8 mouse cellular contexts compared by ENCODE assay signal in genomic region chrX:8205551-8205950, GRCm38 (mm10). TPM values are rescaled to one million over a fixed set of nuclear protein-coding genes. Genes with fewer than 3 reads are reported as not detected.
DNase-seq lines count a peak whose midpoint lies in the region; ATAC-seq and TF ChIP-seq lines count a peak whose summit lies in the region.

No protein-coding gene starts in this region.

- WGBS in limb, embryonic 12.5 days, result 39% methylated on average over 7 of the region's 7 CpGs
- 40% methylated on average over 7 of the region's 7 CpGs for WGBS in stomach, postnatal 0 days

- intact Hi-C loops in gastrocnemius, adult 2 months (cut with DNase I), result no loop called here

- H3K4me1 ChIP-seq in testis, adult 2 months (ENCODE audit: control insufficient read depth, insufficient read depth, low read length), result peaks cover 6% of the 10 kb centered on the region; the same call in 1 of the 2 replicates
- no peaks in the 10 kb centered on the region for H3K4me1 ChIP-seq in limb, embryonic 12.5 days (replicated peaks)
- H3K4me1 ChIP-seq in stomach, postnatal 0 days (replicated peaks; ENCODE audit: control insufficient read depth, insufficient read depth), result no peaks in the 10 kb centered on the region

- no peaks in the 10 kb centered on the region for H3K36me3 ChIP-seq in testis, adult 2 months (ENCODE audit: control insufficient read depth, insufficient read depth, low read length)
- no peaks in the 10 kb centered on the region for H3K36me3 ChIP-seq in limb, embryonic 12.5 days
- no peaks in the 10 kb centered on the region for H3K36me3 ChIP-seq in stomach, postnatal 0 days (ENCODE audit: control insufficient read depth, insufficient read depth, low read length)

- no peak overlapping the region for H3K27ac ChIP-seq in gastrocnemius, adult 2 months
- H3K27ac ChIP-seq in testis, adult 2 months (ENCODE audit: control insufficient read depth, insufficient read depth, low read depth, low read length), result no peak overlapping the region
- no peak overlapping the region for H3K27ac ChIP-seq in limb, embryonic 12.5 days
- no peak overlapping the region for H3K27ac ChIP-seq in stomach, postnatal 0 days (replicated peaks)

- peak overlapping the region; percentile 27; the same call in 1 of the 2 replicates for H3K9ac ChIP-seq in limb, embryonic 12.5 days (replicated peaks)
- no peak overlapping the region for H3K9ac ChIP-seq in stomach, postnatal 0 days (ENCODE audit: low read length)

- no peak for TF ChIP-seq CTCF in gastrocnemius, adult 2 months (IDR thresholded peaks at IDR 0.05)
- no peak for TF ChIP-seq CTCF in testis, adult 2 months (IDR thresholded peaks at IDR 0.05; ENCODE audit: control insufficient read depth, insufficient read depth, insufficient replicate concordance, low read depth, low read length)
- no peak for TF ChIP-seq CTCF in stomach, postnatal 0 days (IDR thresholded peaks at IDR 0.05; ENCODE audit: low read depth)

- H3K4me2 ChIP-seq in limb, embryonic 12.5 days, result peak overlapping the region; percentile 56
- H3K4me2 ChIP-seq in stomach, postnatal 0 days (replicated peaks; ENCODE audit: low read depth), result peak overlapping the region; percentile 65

- TF ChIP-seq POLR2A in testis, adult 2 months (IDR thresholded peaks at IDR 0.05; ENCODE audit: control insufficient read depth, low read depth, low read length), result no peak

- no peaks in the 10 kb centered on the region for H3K9me3 ChIP-seq in limb, embryonic 12.5 days
- no peaks in the 10 kb centered on the region for H3K9me3 ChIP-seq in stomach, postnatal 0 days (ENCODE audit: control insufficient read depth, low read length)

- H3K4me3 ChIP-seq in gastrocnemius, adult 2 months, result peak overlapping the region; percentile 84
- H3K4me3 ChIP-seq in testis, adult 2 months (ENCODE audit: control insufficient read depth, low read depth, low read length), result peak overlapping the region; percentile 30
- peak overlapping the region; percentile 52 for H3K4me3 ChIP-seq in limb, embryonic 12.5 days (replicated peaks)
- peak overlapping the region; percentile 50 for H3K4me3 ChIP-seq in stomach, postnatal 0 days (ENCODE audit: low read depth, low read length)

- no peak for ATAC-seq in limb, embryonic 12.5 days (ENCODE audit: insufficient number of reproducible peaks, insufficient read depth, low FRiP score, low TSS enrichment, low read depth)
- no peak for ATAC-seq in stomach, postnatal 0 days (ENCODE audit: low FRiP score, low TSS enrichment)

- no peak for DNase-seq in gastrocnemius, adult 2 months
- DNase-seq in gastrocnemius, postnatal 4 days (ENCODE audit: low spot score in 2 of 2), result no peak
- no peak for DNase-seq in testis, postnatal 10 days (ENCODE audit: low spot score)
- no peak for DNase-seq in stomach, postnatal 0 days (ENCODE audit: low spot score)
- no peak for DNase-seq in adrenal gland, adult 18-20 months (ENCODE audit: low spot score in 2 of 2)
- no peak for DNase-seq in lung, postnatal 10 days

- H3K27me3 ChIP-seq in testis, adult 2 months (ENCODE audit: control insufficient read depth, insufficient read depth, low read length), result no peaks in the 10 kb centered on the region
- H3K27me3 ChIP-seq in limb, embryonic 12.5 days, result no peaks in the 10 kb centered on the region
- no peaks in the 10 kb centered on the region for H3K27me3 ChIP-seq in stomach, postnatal 0 days (ENCODE audit: control insufficient read depth, insufficient read depth, low read length)

- no peak for TF ChIP-seq EP300 in stomach, postnatal 0 days (optimal IDR thresholded peaks at IDR 0.05)

RNA-seq across cellular contexts. Expression of gene Porcn, which starts 0.8 kb away (rescaled TPM):
- 1 to 10 TPM; 4.2 to 5.4 TPM for total RNA-seq in gastrocnemius, adult 2 months (2021)
- 1 to 10 TPM; 4.2 to 5.4 TPM for total RNA-seq in gastrocnemius, postnatal 4 days (2021)
- polyA plus RNA-seq in testis, adult 2 months (2012; rRNA removed), result 14.0 and 20.0 TPM in 2 replicates
- 11.4 and 13.2 TPM in 2 replicates for polyA plus RNA-seq in limb, embryonic 12.5 days (2016; fragmentation: Nextera tagmentation; extraction: Ambion mirVana)
- polyA plus RNA-seq in stomach, postnatal 0 days (2015; fragmentation: Nextera tagmentation; extraction: Ambion mirVana), result 12.5 and 14.3 TPM in 2 replicates
- 1 to 10 TPM; 8.6 to 9.2 TPM for total RNA-seq in adrenal gland, adult 18-20 months (2021)

RNA-seq across cellular contexts. Expression of gene Ebp, which starts 12.2 kb away (rescaled TPM):
- total RNA-seq in gastrocnemius, adult 2 months (2021), result 1 to 10 TPM; 9.2 to 9.3 TPM
- 10 to 100 TPM; 22.3 to 24.1 TPM for total RNA-seq in gastrocnemius, postnatal 4 days (2021)
- 15.2 and 20.9 TPM in 2 replicates for polyA plus RNA-seq in testis, adult 2 months (2012; rRNA removed)
- 23.3 and 28.2 TPM in 2 replicates for polyA plus RNA-seq in limb, embryonic 12.5 days (2016; fragmentation: Nextera tagmentation; extraction: Ambion mirVana)
- 75.4 and 85.7 TPM in 2 replicates for polyA plus RNA-seq in stomach, postnatal 0 days (2015; fragmentation: Nextera tagmentation; extraction: Ambion mirVana)
- total RNA-seq in adrenal gland, adult 18-20 months (2021), result 10 to 100 TPM; 44.2 to 76.5 TPM

RNA-seq across cellular contexts. Expression of gene Tbc1d25, which starts 29.6 kb away (rescaled TPM):
- 1 to 10 TPM; 3.1 to 3.2 TPM for total RNA-seq in gastrocnemius, adult 2 months (2021)
- 1 to 10 TPM; 4.6 to 6.1 TPM for total RNA-seq in gastrocnemius, postnatal 4 days (2021)
- polyA plus RNA-seq in testis, adult 2 months (2012; rRNA removed), result 16.7 and 18.2 TPM in 2 replicates
- polyA plus RNA-seq in limb, embryonic 12.5 days (2016; fragmentation: Nextera tagmentation; extraction: Ambion mirVana), result 13.8 and 14.6 TPM in 2 replicates
- 6.2 and 6.9 TPM in 2 replicates for polyA plus RNA-seq in stomach, postnatal 0 days (2015; fragmentation: Nextera tagmentation; extraction: Ambion mirVana)
- total RNA-seq in adrenal gland, adult 18-20 months (2021), result 1 to 10 TPM; 8.2 to 9.4 TPM

RNA-seq across cellular contexts. Expression of gene Ftsj1, which starts 46.7 kb away (rescaled TPM):
- 10 to 100 TPM; 13.9 to 16.0 TPM for total RNA-seq in gastrocnemius, adult 2 months (2021)
- total RNA-seq in gastrocnemius, postnatal 4 days (2021), result 10 to 100 TPM; 13.4 to 14.8 TPM
- 4.9 and 5.5 TPM in 2 replicates for polyA plus RNA-seq in testis, adult 2 months (2012; rRNA removed)
- polyA plus RNA-seq in limb, embryonic 12.5 days (2016; fragmentation: Nextera tagmentation; extraction: Ambion mirVana), result 47.6 and 49.2 TPM in 2 replicates
- polyA plus RNA-seq in stomach, postnatal 0 days (2015; fragmentation: Nextera tagmentation; extraction: Ambion mirVana), result 19.9 and 20.3 TPM in 2 replicates
- 10 to 100 TPM; 22.9 to 26.6 TPM for total RNA-seq in adrenal gland, adult 18-20 months (2021)

RNA-seq across cellular contexts. Expression of gene Rbm3, which starts 59.9 kb away (rescaled TPM):
- total RNA-seq in gastrocnemius, adult 2 months (2021), result 10 to 100 TPM; 33.9 to 82.1 TPM
- 100 to 1,000 TPM; 359 to 459 TPM for total RNA-seq in gastrocnemius, postnatal 4 days (2021)
- polyA plus RNA-seq in testis, adult 2 months (2012; rRNA removed), result 18.4 and 19.6 TPM in 2 replicates
- polyA plus RNA-seq in limb, embryonic 12.5 days (2016; fragmentation: Nextera tagmentation; extraction: Ambion mirVana), result 531 and 573 TPM in 2 replicates
- polyA plus RNA-seq in stomach, postnatal 0 days (2015; fragmentation: Nextera tagmentation; extraction: Ambion mirVana), result 599 and 659 TPM in 2 replicates
- total RNA-seq in adrenal gland, adult 18-20 months (2021), result 100 to 1,000 TPM; 107 to 140 TPM

Comparison
In these comparisons a context has a peak if more than half of its experiments do, and no peak if none do; other contexts are left out.
1. H3K4me3 ChIP-seq: peak in every context shown above with its lines; median percentile 84 in gastrocnemius, adult 2 months; 52 in limb, embryonic 12.5 days; 50 in stomach, postnatal 0 days; 30 in testis, adult 2 months.